Mouse (Mus musculus) brain, embryonic 14.5 days (tissue): ENCODE results near the gene Plekhg6.

Experiments used
- CTCF ChIP-seq: fragments of 200-500 bp; IDR thresholded peaks from 2 replicates; pipeline ENCODE4 v1.5.1; 2012; ENCODE audit warnings: inconsistent platforms, mild to moderate bottlenecking, moderate library complexity, borderline replicate concordance; ENCODE audit not compliant: insufficient read depth, insufficient read length; ENCODE audit errors: extremely low read depth
- POLR2A ChIP-seq: fragments of 200-500 bp; IDR thresholded peaks from 2 replicates; pipeline ENCODE4 v1.6.1; 2012; ENCODE audit warnings: mild to moderate bottlenecking, inconsistent platforms, borderline replicate concordance; ENCODE audit not compliant: poor library complexity, insufficient read depth, insufficient read length, severe bottlenecking; ENCODE audit errors: extremely low read depth

DNA sequence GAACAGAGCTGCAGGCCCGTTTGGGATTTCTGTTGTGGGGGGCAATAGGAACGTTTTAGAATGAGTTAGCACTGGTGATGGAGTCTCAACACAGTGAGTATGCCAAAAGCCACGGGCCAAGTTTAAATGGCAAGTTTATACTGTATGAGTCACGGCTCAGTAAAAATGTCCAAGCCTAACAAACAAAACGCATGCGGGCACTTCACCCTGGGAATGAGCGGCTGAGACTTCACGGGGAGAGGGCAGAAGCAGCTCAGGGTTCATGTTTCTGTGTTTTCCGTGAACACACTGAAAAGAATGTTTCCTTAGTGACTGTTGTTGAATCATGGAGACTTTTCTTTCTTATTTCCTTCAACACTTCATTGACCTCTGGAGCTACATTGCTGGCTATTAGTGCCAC, 32.7 kb upstream of the Plekhg6 start:
- TF ChIP-seq CTCF (no peak), POLR2A (no peak)
